ENCODE assay signal across 17 mouse cellular contexts in genomic region chr16:35806973-35807662, GRCm38 (mm10). TPM values are rescaled to one million over a fixed set of nuclear protein-coding genes. Genes with fewer than 3 reads are reported as not detected.
DNase-seq lines count a peak whose midpoint lies in the region; ATAC-seq and TF ChIP-seq lines count a peak whose summit lies in the region.
"Had no signal": no experiment of that assay in that cellular context is flagged by ENCODE, and none has a peak within 500 bp of the region (broad histone marks: within the 10 kb centered on the region; RNA-seq: fewer than 3 reads in every experiment).

No protein-coding gene starts in this region.

- H3K27me3 ChIP-seq in heart, embryonic 12.5 days (replicated peaks) = no peaks in the 10 kb centered on the region
- no peaks in the 10 kb centered on the region for H3K27me3 ChIP-seq in MEL (ENCODE audit: control insufficient read depth in 1 of 2, insufficient read depth in 2 of 2, low read length in 2 of 2)
- H3K27me3 ChIP-seq in liver, embryonic 15.5 days = no peaks in the 10 kb centered on the region
- H3K27me3 ChIP-seq in cerebellum, adult 2 months (ENCODE audit: control insufficient read depth, insufficient read depth, low read length) = no peaks in the 10 kb centered on the region
- H3K27me3 ChIP-seq: forebrain, embryonic 15.5 days had no signal

- peak; percentile 34 to 51; a peak in 3 of 4 replicates for TF ChIP-seq EP300 in MEL (IDR thresholded peaks at IDR 0.05; ENCODE audit: low read depth in 1 of 2, low read length in 2 of 2)

- H3K4me3 ChIP-seq in heart, embryonic 12.5 days = no peak overlapping the region
- no peak overlapping the region for H3K4me3 ChIP-seq in MEL (ENCODE audit: control insufficient read depth in 1 of 2, insufficient read depth in 1 of 2, low read depth in 2 of 2, low read length in 2 of 2)
- H3K4me3 ChIP-seq in liver, embryonic 15.5 days (replicated peaks) = peak overlapping the region; percentile 51
- no peak overlapping the region for H3K4me3 ChIP-seq in cerebellum, adult 2 months (replicated peaks; ENCODE audit: insufficient read depth, low read depth, low read length)
- H3K4me3 ChIP-seq: forebrain, embryonic 15.5 days; gastrocnemius, adult 2 months; midbrain, embryonic 10.5 days had no signal

- no peak for DNase-seq in heart, postnatal 25 days (ENCODE audit: low spot score)
- peak; percentile 45 for DNase-seq in MEL (ENCODE audit: low read depth, low spot score)
- DNase-seq in fat pad, adult 2 months (ENCODE audit: extremely low read depth, low read depth, low spot score) = peak; percentile 5
- no peak for DNase-seq in cerebellum, adult 2 months
- DNase-seq in gastrocnemius, postnatal 4 days (ENCODE audit: low spot score in 2 of 2) = no peak
- DNase-seq in urinary bladder, adult 2 months (ENCODE audit: low spot score) = no peak
- DNase-seq: adrenal gland, adult 2 months; gastrocnemius, adult 2 months; lung, postnatal 10 days; right cerebral cortex, postnatal 14 days; thymus, postnatal 14 days had no signal

- peaks cover 10% of the 10 kb centered on the region; the same call in 1 of the 2 replicates for H3K36me3 ChIP-seq in heart, embryonic 12.5 days
- peaks cover 1 to 17% of the 10 kb centered on the region in 2 experiments; a peak in 3 of 4 replicates for H3K36me3 ChIP-seq in MEL (ENCODE audit: control insufficient read depth in 1 of 2, insufficient read depth in 2 of 2, low read length in 2 of 2)
- peaks cover 33% of the 10 kb centered on the region for H3K36me3 ChIP-seq in liver, embryonic 15.5 days (replicated peaks)

- no peak for TF ChIP-seq POLR2A in MEL (IDR thresholded peaks at IDR 0.05; ENCODE audit: control insufficient read depth in 1 of 2, insufficient read depth in 1 of 2, low read depth in 1 of 2, low read length in 2 of 2, poor library complexity in 1 of 2)
- no peak for TF ChIP-seq POLR2A in cerebellum, adult 2 months (IDR thresholded peaks at IDR 0.05; ENCODE audit: borderline replicate concordance, insufficient read depth, low read length)

- 67% methylated on average over 6 of the region's 6 CpGs for WGBS in heart, embryonic 12.5 days
- 23% methylated on average over 6 of the region's 6 CpGs for WGBS in liver, embryonic 15.5 days (ENCODE audit: insufficient replicate concordance)
- 84% methylated on average over 6 of the region's 6 CpGs for WGBS in cerebellum, adult 2 months

- no peaks in the 10 kb centered on the region for H3K9me3 ChIP-seq in heart, embryonic 12.5 days (replicated peaks)
- H3K9me3 ChIP-seq in MEL (replicated peaks; ENCODE audit: insufficient read depth, low read length) = no peaks in the 10 kb centered on the region
- H3K9me3 ChIP-seq in liver, embryonic 15.5 days (replicated peaks) = no peaks in the 10 kb centered on the region; the same call in 1 of the 2 replicates
- H3K9me3 ChIP-seq: forebrain, embryonic 15.5 days; midbrain, embryonic 10.5 days had no signal

- no peak for TF ChIP-seq RAD21 in MEL (IDR thresholded peaks at IDR 0.05; ENCODE audit: low read depth, low read length)

- H3K4me1 ChIP-seq in heart, embryonic 12.5 days (replicated peaks) = peaks cover 14% of the 10 kb centered on the region
- peaks cover 7 to 9% of the 10 kb centered on the region in 2 experiments; a peak in 3 of 4 replicates for H3K4me1 ChIP-seq in MEL (ENCODE audit: control insufficient read depth in 1 of 2, insufficient read depth in 2 of 2, low read length in 2 of 2)
- H3K4me1 ChIP-seq in liver, embryonic 15.5 days (replicated peaks) = peaks cover 54% of the 10 kb centered on the region
- H3K4me1 ChIP-seq in cerebellum, adult 2 months (ENCODE audit: control insufficient read depth, insufficient read depth, low read length) = no peaks in the 10 kb centered on the region
- H3K4me1 ChIP-seq: forebrain, embryonic 15.5 days; midbrain, embryonic 10.5 days had no signal

- intact Hi-C loops in heart, postnatal 25 days (cut with DNase I) = no loop called here

- H3K4me2 ChIP-seq in heart, embryonic 12.5 days = no peak overlapping the region
- peak overlapping the region; percentile 54 for H3K4me2 ChIP-seq in liver, embryonic 15.5 days
- H3K4me2 ChIP-seq: forebrain, embryonic 15.5 days had no signal

- H3K9ac ChIP-seq in heart, embryonic 12.5 days = no peak overlapping the region
- H3K9ac ChIP-seq in MEL (ENCODE audit: control insufficient read depth, low read depth, low read length, poor library complexity, severe bottlenecking) = no peak overlapping the region
- peak overlapping the region; percentile 35; the same call in 1 of the 2 replicates for H3K9ac ChIP-seq in liver, embryonic 15.5 days
- H3K9ac ChIP-seq: forebrain, embryonic 15.5 days had no signal

- TF ChIP-seq CTCF in MEL (IDR thresholded peaks at IDR 0.05 in 2 of 3, conservative IDR thresholded peaks at IDR 0.05 in 1 of 3; ENCODE audit: control insufficient read depth in 1 of 3, insufficient read depth in 1 of 3, low read depth in 2 of 3, low read length in 3 of 3, poor library complexity in 1 of 3, severe bottlenecking in 1 of 3) = no peak
- TF ChIP-seq CTCF in cerebellum, adult 2 months (IDR thresholded peaks at IDR 0.05; ENCODE audit: borderline replicate concordance, insufficient read depth, low read depth, low read length) = no peak

- no peak overlapping the region for H3K27ac ChIP-seq in heart, embryonic 12.5 days (ENCODE audit: poor library complexity, severe bottlenecking)
- H3K27ac ChIP-seq in MEL (ENCODE audit: control insufficient read depth, low read depth, low read length) = peak overlapping the region; percentile 37
- peak overlapping the region; percentile 96 for H3K27ac ChIP-seq in liver, embryonic 15.5 days (replicated peaks)
- no peak overlapping the region for H3K27ac ChIP-seq in cerebellum, adult 2 months (ENCODE audit: insufficient read depth, low read length)
- H3K27ac ChIP-seq: forebrain, embryonic 15.5 days; gastrocnemius, adult 2 months; kidney, postnatal 0 days; midbrain, embryonic 10.5 days had no signal

- no peaks in the 10 kb centered on the region for H3K79me2 ChIP-seq in MEL (ENCODE audit: control insufficient read depth, insufficient read depth, low read length, poor library complexity)

- ATAC-seq in heart, embryonic 12.5 days (ENCODE audit: insufficient number of reproducible peaks, low FRiP score) = peak; percentile 88
- peak; percentile 86 for ATAC-seq in liver, embryonic 15.5 days (ENCODE audit: insufficient read depth)
- ATAC-seq: forebrain, embryonic 15.5 days; hindbrain, embryonic 16.5 days had no signal

TF ChIP-seq in MEL, 35 proteins besides CTCF, POLR2A, EP300 and RAD21:
- TF ChIP-seq ZKSCAN1 (IDR thresholded peaks at IDR 0.05; ENCODE audit: low read depth, low read length) = no peak
- TF ChIP-seq UBTF (IDR thresholded peaks at IDR 0.05; ENCODE audit: borderline replicate concordance, insufficient read depth, low read depth, low read length) = no peak
- peak; percentile 71 for TF ChIP-seq GATA1 (IDR thresholded peaks at IDR 0.05; ENCODE audit: low read depth, low read length)
- TF ChIP-seq CHD2 (IDR thresholded peaks at IDR 0.05; ENCODE audit: low read length) = no peak
- TF ChIP-seq USF1 (IDR thresholded peaks at IDR 0.05; ENCODE audit: low read depth, low read length) = no peak
- TF ChIP-seq ETS1 (IDR thresholded peaks at IDR 0.05; ENCODE audit: low read depth, low read length) = no peak
- peak; percentile 17; the same call in 1 of the 2 replicates for TF ChIP-seq TCF12 (IDR thresholded peaks at IDR 0.05; ENCODE audit: low read depth, low read length)

RNA-seq across cellular contexts. Expression of gene Hspbap1, which starts 36.9 kb away (rescaled TPM):
- 10.7 and 10.9 TPM in 2 replicates for polyA plus RNA-seq in heart, embryonic 12.5 days (2016; fragmentation: Nextera tagmentation; extraction: Ambion mirVana)
- total RNA-seq in heart, postnatal 25 days (2021) = 1 to 10 TPM; 3.0 to 3.1 TPM
- 7.2 and 9.6 TPM in 2 replicates for total RNA-seq in MEL (2012; rRNA removed)
- 1 to 10 TPM in 1 of 2 experiments, not detected in 1; 9.6 TPM for polyA plus RNA-seq in MEL (2012; ENCODE audit: insufficient read depth in 1 of 2, insufficient read length in 2 of 2, low read depth in 1 of 2, low replicate concordance in 2 of 2, missing spikeins in 1 of 2)
- 16.1 and 18.7 TPM in 2 replicates for polyA plus RNA-seq in liver, embryonic 15.5 days (2015; fragmentation: Nextera tagmentation; extraction: Ambion mirVana)
- 5.7 and 6.1 TPM in 2 replicates for polyA plus RNA-seq in cerebellum, adult 2 months (2012; rRNA removed)
- 1 to 10 TPM; 3.6 to 3.9 TPM for total RNA-seq in gastrocnemius, postnatal 4 days (2021)
- 7.7 and 8.7 TPM in 2 replicates for polyA plus RNA-seq in urinary bladder, adult 2 months (2012; rRNA removed)

RNA-seq across cellular contexts. Expression of gene Dirc2, which starts 38.0 kb away (rescaled TPM):
- polyA plus RNA-seq in heart, embryonic 12.5 days (2016; fragmentation: Nextera tagmentation; extraction: Ambion mirVana) = 14.4 and 15.1 TPM in 2 replicates
- 10 to 100 TPM; 54.2 to 63.4 TPM for total RNA-seq in heart, postnatal 25 days (2021)
- 1.6 and 2.1 TPM in 2 replicates for total RNA-seq in MEL (2012; rRNA removed)
- polyA plus RNA-seq in MEL (2012; ENCODE audit: insufficient read depth in 1 of 2, insufficient read length in 2 of 2, low read depth in 1 of 2, low replicate concordance in 2 of 2, missing spikeins in 1 of 2) = 1 to 10 TPM in 1 of 2 experiments, not detected in 1; 4.1 TPM
- 5.0 and 5.3 TPM in 2 replicates for polyA plus RNA-seq in liver, embryonic 15.5 days (2015; fragmentation: Nextera tagmentation; extraction: Ambion mirVana)
- 56.8 and 57.3 TPM in 2 replicates for polyA plus RNA-seq in cerebellum, adult 2 months (2012; rRNA removed)
- total RNA-seq in gastrocnemius, postnatal 4 days (2021) = 10 to 100 TPM; 28.2 to 30.8 TPM
- polyA plus RNA-seq in urinary bladder, adult 2 months (2012; rRNA removed) = 32.8 and 34.8 TPM in 2 replicates

Comparison
In these comparisons a context has a peak if more than half of its experiments do, and no peak if none do; other contexts are left out.
1. H3K27ac ChIP-seq: peak in MEL (single experiment) and liver, embryonic 15.5 days (single experiment); none in heart, embryonic 12.5 days (single experiment) and cerebellum, adult 2 months (single experiment).
2. DNase-seq: peak in MEL (single experiment) and fat pad, adult 2 months (single experiment); none in heart, postnatal 25 days (single experiment), cerebellum, adult 2 months (0 of 2), gastrocnemius, postnatal 4 days (0 of 2) and urinary bladder, adult 2 months (single experiment).